Mouse (Mus musculus): ENCODE data around the gene Ssna1. TPM values are rescaled to one million over a fixed set of nuclear protein-coding genes. Genes with fewer than 3 reads are reported as not detected.

Gene Ssna1
- polyA plus RNA-seq, 1 experiment = not detected

DNA sequence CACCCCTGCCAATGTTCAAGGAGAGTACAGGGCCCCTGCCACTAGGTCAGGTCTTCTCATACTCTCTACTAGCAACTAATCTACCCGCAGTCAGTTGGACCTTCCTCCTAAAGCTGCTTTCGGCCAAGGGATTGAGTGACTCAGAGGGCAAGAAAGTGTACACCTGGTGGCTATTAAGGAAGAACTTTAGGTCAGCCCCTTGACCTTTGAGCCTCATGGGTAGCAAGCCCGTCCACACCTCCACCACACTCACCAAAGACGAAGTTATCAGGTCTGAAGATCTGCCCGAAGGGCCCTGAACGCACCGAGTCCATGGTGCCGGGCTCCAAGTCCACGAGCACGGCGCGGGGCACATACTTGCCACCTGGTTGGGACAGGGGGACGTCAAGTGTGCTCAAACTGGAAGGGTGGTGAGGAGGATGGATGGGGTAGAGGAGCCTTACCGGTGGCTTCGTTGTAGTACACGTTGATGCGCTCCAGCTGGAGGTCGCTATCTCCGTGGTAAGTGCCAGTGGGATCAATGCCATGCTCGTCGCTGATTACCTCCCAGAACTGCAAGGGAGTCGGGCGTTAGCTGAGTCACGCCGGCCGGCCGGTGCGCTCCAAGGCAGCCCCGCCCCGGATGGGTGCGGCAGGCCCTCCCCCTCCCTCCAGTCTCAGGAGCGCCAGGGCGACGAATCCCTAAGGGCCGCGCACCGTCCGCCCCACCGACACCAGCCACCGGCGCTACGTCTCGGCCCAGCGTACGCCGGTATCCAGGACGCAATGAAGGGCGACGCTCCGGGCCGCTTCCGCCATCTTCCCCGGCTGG lies 48.4 kb downstream of the Ssna1 start:
- peak overlapping the region; percentile 86 for H3K4me3 ChIP-seq (ENCODE audit: insufficient read depth, low read depth, low read length)
- WGBS = 2% methylated on average over 49 of the region's 53 CpGs
- H3K27ac ChIP-seq (ENCODE audit: insufficient read depth, low read depth, low read length) = peak overlapping the region; percentile 88
- TF ChIP-seq POLR2A (IDR thresholded peaks at IDR 0.05; ENCODE audit: insufficient read depth, low read depth, low read length) = no peak
- no peak for TF ChIP-seq CTCF (IDR thresholded peaks at IDR 0.05; ENCODE audit: insufficient read depth, low read depth, low read length)
- peaks cover 2% of the 10 kb centered on the region for H3K4me1 ChIP-seq (ENCODE audit: control insufficient read depth, insufficient read depth, low read length)

DNA sequence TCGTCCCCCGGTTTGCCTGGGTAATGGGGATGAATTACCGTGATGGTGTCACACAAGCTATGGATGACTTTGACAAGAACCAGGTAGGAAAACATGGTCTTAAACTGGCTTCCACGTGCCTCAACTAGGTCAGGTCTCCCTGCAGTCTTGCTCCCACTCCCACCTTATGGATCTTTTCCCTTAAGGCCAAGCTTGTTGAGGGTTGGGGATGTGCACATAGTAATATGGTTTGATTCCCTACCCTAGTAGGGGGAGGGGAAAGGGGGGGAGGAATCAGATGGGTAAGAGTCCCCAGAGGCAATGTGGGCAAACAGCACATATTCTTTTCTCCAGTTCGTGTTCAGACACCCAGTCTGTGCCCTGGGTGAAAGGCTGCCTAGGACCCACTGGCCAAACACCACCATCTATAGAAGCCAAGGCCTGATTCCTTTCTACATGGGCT lies 50.9 kb downstream of the Ssna1 start:
- no peak overlapping the region for H3K27ac ChIP-seq (ENCODE audit: insufficient read depth, low read depth, low read length)
- no peaks in the 10 kb centered on the region for H3K4me1 ChIP-seq (ENCODE audit: control insufficient read depth, insufficient read depth, low read length)
- WGBS = 74% methylated on average over 5 of the region's 5 CpGs
- H3K4me3 ChIP-seq (ENCODE audit: insufficient read depth, low read depth, low read length) = no peak overlapping the region
- TF ChIP-seq POLR2A (IDR thresholded peaks at IDR 0.05; ENCODE audit: insufficient read depth, low read depth, low read length) (no peak), CTCF (IDR thresholded peaks at IDR 0.05; ENCODE audit: insufficient read depth, low read depth, low read length) (no peak)

Other genes starting within 250 kb of the Ssna1 start
- not detected in 2 replicates for gene Nsmf, start 218.1 kb downstream of the Ssna1 start, polyA plus RNA-seq (2012; ENCODE audit: insufficient read depth, insufficient read length, low replicate concordance, missing spikeins)
- not detected in 2 replicates for gene Entpd8, start 192.1 kb downstream of the Ssna1 start, polyA plus RNA-seq (2012; ENCODE audit: insufficient read depth, insufficient read length, low replicate concordance, missing spikeins)
- gene Noxa1, start 177.3 kb downstream of the Ssna1 start, polyA plus RNA-seq (2012; ENCODE audit: insufficient read depth, insufficient read length, low replicate concordance, missing spikeins) = not detected in 2 replicates
- not detected in 2 replicates for gene Nrarp, start 91.7 kb downstream of the Ssna1 start, polyA plus RNA-seq (2012; ENCODE audit: insufficient read depth, insufficient read length, low replicate concordance, missing spikeins)
- gene Tor4a, start 75.6 kb downstream of the Ssna1 start, polyA plus RNA-seq (2012; ENCODE audit: insufficient read depth, insufficient read length, low replicate concordance, missing spikeins) = not detected in 2 replicates
- not detected in 2 replicates for gene Nelfb, start 60.9 kb downstream of the Ssna1 start, polyA plus RNA-seq (2012; ENCODE audit: insufficient read depth, insufficient read length, low replicate concordance, missing spikeins)
- gene Stpg3, start 57.8 kb downstream of the Ssna1 start, polyA plus RNA-seq (2012; ENCODE audit: insufficient read depth, insufficient read length, low replicate concordance, missing spikeins) = not detected in 2 replicates
- gene Fam166a, start 53.7 kb downstream of the Ssna1 start, polyA plus RNA-seq (2012; ENCODE audit: insufficient read depth, insufficient read length, low replicate concordance, missing spikeins) = not detected in 2 replicates
- 193 TPM in 1 of 2 replicates, not detected in the other for gene Tubb4b, start 47.7 kb downstream of the Ssna1 start, polyA plus RNA-seq (2012; ENCODE audit: insufficient read depth, insufficient read length, low replicate concordance, missing spikeins)
- not detected in 2 replicates for gene Slc34a3, start 38.1 kb downstream of the Ssna1 start, polyA plus RNA-seq (2012; ENCODE audit: insufficient read depth, insufficient read length, low replicate concordance, missing spikeins)
- gene Rnf224, start 35.7 kb downstream of the Ssna1 start, polyA plus RNA-seq (2012; ENCODE audit: insufficient read depth, insufficient read length, low replicate concordance, missing spikeins) = not detected in 2 replicates
- gene Rnf208, start 30.2 kb downstream of the Ssna1 start, polyA plus RNA-seq (2012; ENCODE audit: insufficient read depth, insufficient read length, low replicate concordance, missing spikeins) = not detected in 2 replicates
- gene Cysrt1, start 30.0 kb downstream of the Ssna1 start, polyA plus RNA-seq (2012; ENCODE audit: insufficient read depth, insufficient read length, low replicate concordance, missing spikeins) = not detected in 2 replicates
- not detected in 2 replicates for gene AL732309.1, start 25.6 kb downstream of the Ssna1 start, polyA plus RNA-seq (2012; ENCODE audit: insufficient read depth, insufficient read length, low replicate concordance, missing spikeins)
- gene Tmem203, start 17.0 kb downstream of the Ssna1 start, polyA plus RNA-seq (2012; ENCODE audit: insufficient read depth, insufficient read length, low replicate concordance, missing spikeins) = not detected in 2 replicates
- not detected in 2 replicates for gene Tprn, start 9.8 kb downstream of the Ssna1 start, polyA plus RNA-seq (2012; ENCODE audit: insufficient read depth, insufficient read length, low replicate concordance, missing spikeins)
- gene Anapc2, start within 50 bp of the Ssna1 start, polyA plus RNA-seq (2012; ENCODE audit: insufficient read depth, insufficient read length, low replicate concordance, missing spikeins) = not detected in 2 replicates
- gene Tmem210, start 15.7 kb upstream of the Ssna1 start, polyA plus RNA-seq (2012; ENCODE audit: insufficient read depth, insufficient read length, low replicate concordance, missing spikeins) = not detected in 2 replicates
- not detected in 2 replicates for gene Lrrc26, start 17.5 kb upstream of the Ssna1 start, polyA plus RNA-seq (2012; ENCODE audit: insufficient read depth, insufficient read length, low replicate concordance, missing spikeins)
- 199 and 286 TPM in 2 replicates for gene Grin1, start 46.7 kb upstream of the Ssna1 start, polyA plus RNA-seq (2012; ENCODE audit: insufficient read depth, insufficient read length, low replicate concordance, missing spikeins)
- not detected in 2 replicates for gene Man1b1, start 59.9 kb upstream of the Ssna1 start, polyA plus RNA-seq (2012; ENCODE audit: insufficient read depth, insufficient read length, low replicate concordance, missing spikeins)
- gene Dpp7, start 83.9 kb upstream of the Ssna1 start, polyA plus RNA-seq (2012; ENCODE audit: insufficient read depth, insufficient read length, low replicate concordance, missing spikeins) = not detected in 2 replicates
- gene Uap1l1, start 93.2 kb upstream of the Ssna1 start, polyA plus RNA-seq (2012; ENCODE audit: insufficient read depth, insufficient read length, low replicate concordance, missing spikeins) = not detected in 2 replicates
- gene Sapcd2, start 99.9 kb upstream of the Ssna1 start, polyA plus RNA-seq (2012; ENCODE audit: insufficient read depth, insufficient read length, low replicate concordance, missing spikeins) = not detected in 2 replicates
- not detected in 2 replicates for gene Entpd2, start 123.4 kb upstream of the Ssna1 start, polyA plus RNA-seq (2012; ENCODE audit: insufficient read depth, insufficient read length, low replicate concordance, missing spikeins)
- not detected in 2 replicates for gene Npdc1, start 126.9 kb upstream of the Ssna1 start, polyA plus RNA-seq (2012; ENCODE audit: insufficient read depth, insufficient read length, low replicate concordance, missing spikeins)
- not detected in 2 replicates for gene Fut7, start 150.8 kb upstream of the Ssna1 start, polyA plus RNA-seq (2012; ENCODE audit: insufficient read depth, insufficient read length, low replicate concordance, missing spikeins)
- gene Abca2, start 156.3 kb upstream of the Ssna1 start, polyA plus RNA-seq (2012; ENCODE audit: insufficient read depth, insufficient read length, low replicate concordance, missing spikeins) = not detected in 2 replicates
- not detected in 2 replicates for gene Clic3, start 184.4 kb upstream of the Ssna1 start, polyA plus RNA-seq (2012; ENCODE audit: insufficient read depth, insufficient read length, low replicate concordance, missing spikeins)
- not detected in 2 replicates for gene Paxx, start 188.7 kb upstream of the Ssna1 start, polyA plus RNA-seq (2012; ENCODE audit: insufficient read depth, insufficient read length, low replicate concordance, missing spikeins)
- 758 and 1,988 TPM in 2 replicates for gene Ptgds, start 197.6 kb upstream of the Ssna1 start, polyA plus RNA-seq (2012; ENCODE audit: insufficient read depth, insufficient read length, low replicate concordance, missing spikeins)
- gene Lcn12, start 221.5 kb upstream of the Ssna1 start, polyA plus RNA-seq (2012; ENCODE audit: insufficient read depth, insufficient read length, low replicate concordance, missing spikeins) = not detected in 2 replicates
- 706 TPM in 1 of 2 replicates, not detected in the other for gene Fbxw5, start 228.3 kb upstream of the Ssna1 start, polyA plus RNA-seq (2012; ENCODE audit: insufficient read depth, insufficient read length, low replicate concordance, missing spikeins)
- not detected in 2 replicates for gene C8g, start 229.3 kb upstream of the Ssna1 start, polyA plus RNA-seq (2012; ENCODE audit: insufficient read depth, insufficient read length, low replicate concordance, missing spikeins)

Measured in olfactory bulb, adult 2 months (tissue).